Mouse (Mus musculus) small intestine, adult 2 months (tissue): Measurements from ENCODE around the gene Tubb4a.

ENCODE experiments used
- CTCF ChIP-seq: fragments of 200-500 bp; IDR thresholded peaks from 2 replicates; pipeline ENCODE4 v1.5.1; 2012; ENCODE audit warnings: low read depth, mild to moderate bottlenecking, control low read depth, inconsistent platforms, low read length, moderate library complexity, mixed read lengths; ENCODE audit not compliant: insufficient replicate concordance, insufficient read length; ENCODE audit errors: extremely low read depth
- POLR2A ChIP-seq: fragments of 200-500 bp; IDR thresholded peaks from 2 replicates; pipeline ENCODE4 v1.6.1; 2012; ENCODE audit warnings: low read depth, mild to moderate bottlenecking, control low read depth, inconsistent platforms, low read length, moderate library complexity

- no peak for TF ChIP-seq CTCF
- TF ChIP-seq POLR2A: no peak
These were observed 26.5 kb downstream of the Tubb4a start for GRCm38 (mm10) chr17:57061069-57061468.
